Mouse (Mus musculus): ENCODE measurements around the gene Bace2. TPM values are rescaled to one million over a fixed set of nuclear protein-coding genes. Genes with fewer than 3 reads are reported as not detected.
A peak's percentile ranks its signal among the peaks of the same experiment; 100 is the strongest.

The Bace2 gene
- total and polyA plus RNA-seq, 3 experiments: not detected

- Histone ChIP-seq H3K27ac (ENCODE audit: control insufficient read depth, low read depth, low read length) (peak overlapping the region; percentile 15; the same call in 1 of the 2 replicates), H3K9ac (ENCODE audit: control insufficient read depth, low read depth, low read length, poor library complexity, severe bottlenecking) (no peak overlapping the region), H3K27me3 (ENCODE audit: control insufficient read depth in 1 of 2, insufficient read depth in 2 of 2, low read length in 2 of 2) (no peaks in the 10 kb centered on the region; a peak in 1 of 4 replicates), H3K9me3 (replicated peaks; ENCODE audit: insufficient read depth, low read length) (no peaks in the 10 kb centered on the region), H3K36me3 (ENCODE audit: control insufficient read depth in 1 of 2, insufficient read depth in 2 of 2, low read length in 2 of 2) (peaks cover 0 to 2% of the 10 kb centered on the region in 2 experiments; a peak in 1 of 4 replicates), H3K79me2 (ENCODE audit: control insufficient read depth, insufficient read depth, low read length, poor library complexity) (no peaks in the 10 kb centered on the region), H3K4me1 (ENCODE audit: control insufficient read depth in 1 of 2, insufficient read depth in 2 of 2, low read length in 2 of 2) (no peaks in the 10 kb centered on the region), H3K4me3 (ENCODE audit: control insufficient read depth in 1 of 2, insufficient read depth in 1 of 2, low read depth in 2 of 2, low read length in 2 of 2) (no peak overlapping the region)
- peak; percentile 48 for DNase-seq (ENCODE audit: low read depth, low spot score)
- TF ChIP-seq HCFC1 (IDR thresholded peaks at IDR 0.05; ENCODE audit: low read depth, low read length): no peak
- 0 out of 2 replicates have a peak, but pooled peaks have one; percentile 23 for TF ChIP-seq USF1 (IDR thresholded peaks at IDR 0.05; ENCODE audit: low read depth, low read length)
These were observed 31.4 kb downstream of the Bace2 start for GRCm38 (mm10) chr16:97387955-97388354.

GRCm38 (mm10) chr16:97391289-97391688 lies 34.7 kb downstream of the Bace2 start:
- no peak for DNase-seq (ENCODE audit: low read depth, low spot score)
- Histone ChIP-seq H3K79me2 (ENCODE audit: control insufficient read depth, insufficient read depth, low read length, poor library complexity) (no peaks in the 10 kb centered on the region), H3K27ac (ENCODE audit: control insufficient read depth, low read depth, low read length) (no peak overlapping the region), H3K36me3 (ENCODE audit: control insufficient read depth in 1 of 2, insufficient read depth in 2 of 2, low read length in 2 of 2) (peaks cover 0 to 2% of the 10 kb centered on the region in 2 experiments; a peak in 1 of 4 replicates), H3K9ac (ENCODE audit: control insufficient read depth, low read depth, low read length, poor library complexity, severe bottlenecking) (no peak overlapping the region), H3K4me1 (ENCODE audit: control insufficient read depth in 1 of 2, insufficient read depth in 2 of 2, low read length in 2 of 2) (no peaks in the 10 kb centered on the region), H3K9me3 (replicated peaks; ENCODE audit: insufficient read depth, low read length) (no peaks in the 10 kb centered on the region), H3K27me3 (ENCODE audit: control insufficient read depth in 1 of 2, insufficient read depth in 2 of 2, low read length in 2 of 2) (no peaks in the 10 kb centered on the region), H3K4me3 (ENCODE audit: control insufficient read depth in 1 of 2, insufficient read depth in 1 of 2, low read depth in 2 of 2, low read length in 2 of 2) (no peak overlapping the region)
- TF ChIP-seq ZMIZ1 (IDR thresholded peaks at IDR 0.05; ENCODE audit: low read depth, low read length): no peak
- no peak for TF ChIP-seq HCFC1 (IDR thresholded peaks at IDR 0.05; ENCODE audit: low read depth, low read length)
- no peak for TF ChIP-seq MAZ (IDR thresholded peaks at IDR 0.05; ENCODE audit: low read depth, low read length)
- TF ChIP-seq CHD1 (IDR thresholded peaks at IDR 0.05; ENCODE audit: low read depth, low read length): no peak
- TF ChIP-seq POLR2A (IDR thresholded peaks at IDR 0.05; ENCODE audit: control insufficient read depth in 1 of 2, insufficient read depth in 1 of 2, low read depth in 1 of 2, low read length in 2 of 2, poor library complexity in 1 of 2): no peak
- no peak for TF ChIP-seq TCF12 (IDR thresholded peaks at IDR 0.05; ENCODE audit: low read depth, low read length)

- Histone ChIP-seq H3K4me3 (ENCODE audit: control insufficient read depth in 1 of 2, insufficient read depth in 1 of 2, low read depth in 2 of 2, low read length in 2 of 2) (no peak overlapping the region), H3K9ac (ENCODE audit: control insufficient read depth, low read depth, low read length, poor library complexity, severe bottlenecking) (no peak overlapping the region)
- TF ChIP-seq ELF1 (IDR thresholded peaks at IDR 0.05; ENCODE audit: low read depth, low read length) (no peak), MAFK (IDR thresholded peaks at IDR 0.05; ENCODE audit: borderline replicate concordance, low read depth, low read length) (no peak), MAZ (IDR thresholded peaks at IDR 0.05; ENCODE audit: low read depth, low read length) (no peak), E2F4 (IDR thresholded peaks at IDR 0.05; ENCODE audit: borderline replicate concordance, low read depth, low read length) (no peak), ZMIZ1 (IDR thresholded peaks at IDR 0.05; ENCODE audit: low read depth, low read length) (no peak), RCOR1 (IDR thresholded peaks at IDR 0.05; ENCODE audit: low read depth, low read length) (no peak), HCFC1 (IDR thresholded peaks at IDR 0.05; ENCODE audit: low read depth, low read length) (no peak), KAT2A (conservative IDR thresholded peaks at IDR 0.05; ENCODE audit: low read depth, low read length) (no peak), NRF1 (IDR thresholded peaks at IDR 0.05; ENCODE audit: insufficient read depth, low read depth, low read length, poor library complexity, severe bottlenecking) (no peak), CTCF (IDR thresholded peaks at IDR 0.05 in 2 of 3, conservative IDR thresholded peaks at IDR 0.05 in 1 of 3; ENCODE audit: control insufficient read depth in 1 of 3, insufficient read depth in 1 of 3, low read depth in 2 of 3, low read length in 3 of 3, poor library complexity in 1 of 3, severe bottlenecking in 1 of 3) (no peak), MXI1 (IDR thresholded peaks at IDR 0.05; ENCODE audit: low read depth, low read length) (no peak), POLR2AphosphoS2 (IDR thresholded peaks at IDR 0.05; ENCODE audit: low read length) (no peak), BHLHE40 (IDR thresholded peaks at IDR 0.05; ENCODE audit: borderline replicate concordance, low read depth, low read length) (no peak), MEF2A (IDR thresholded peaks at IDR 0.05; ENCODE audit: extremely low read depth, insufficient replicate concordance, low read depth, low read length, poor library complexity, severe bottlenecking) (no peak), GATA1 (IDR thresholded peaks at IDR 0.05; ENCODE audit: low read depth, low read length) (no peak), POLR2A (IDR thresholded peaks at IDR 0.05; ENCODE audit: control insufficient read depth in 1 of 2, insufficient read depth in 1 of 2, low read depth in 1 of 2, low read length in 2 of 2, poor library complexity in 1 of 2) (no peak), GABPA (IDR thresholded peaks at IDR 0.05; ENCODE audit: low read depth, low read length) (no peak)
These were observed 35.3 kb downstream of the Bace2 start for GRCm38 (mm10) chr16:97391701-97392384.

More at GRCm38 (mm10) chr16:97391701-97392384, 35.3 kb downstream of the Bace2 start:
- H3K9me3 ChIP-seq (replicated peaks; ENCODE audit: insufficient read depth, low read length): no peaks in the 10 kb centered on the region
- no peak for DNase-seq (ENCODE audit: low read depth, low spot score)
- no peaks in the 10 kb centered on the region for H3K27me3 ChIP-seq (ENCODE audit: control insufficient read depth in 1 of 2, insufficient read depth in 2 of 2, low read length in 2 of 2)
- no peaks in the 10 kb centered on the region for H3K36me3 ChIP-seq (ENCODE audit: control insufficient read depth in 1 of 2, insufficient read depth in 2 of 2, low read length in 2 of 2)
- no peaks in the 10 kb centered on the region for H3K4me1 ChIP-seq (ENCODE audit: control insufficient read depth in 1 of 2, insufficient read depth in 2 of 2, low read length in 2 of 2)
- H3K27ac ChIP-seq (ENCODE audit: control insufficient read depth, low read depth, low read length): no peak overlapping the region
- H3K79me2 ChIP-seq (ENCODE audit: control insufficient read depth, insufficient read depth, low read length, poor library complexity): no peaks in the 10 kb centered on the region
